Mouse (Mus musculus) midbrain, embryonic 16.5 days (tissue): ENCODE results near the gene Gli1. TPM values are rescaled to one million over a fixed set of nuclear protein-coding genes. Genes with fewer than 3 reads are reported as not detected.
"Not testable (repeated sequence)": the region's sequence is repeated elsewhere in the genome, so short reads cannot be mapped to it uniquely, and the experiment has no call there.

Experiments used
- ATAC-seq: fragments of 200-750 bp; cut with Nextera tagmentation; 2 replicates; pipeline ENCODE4 v1.8.0; 2017; ENCODE audit warnings: moderate TSS enrichment
- H3K27ac ChIP-seq: fragments of 300-500 bp; sonication (generic); 2 replicates; pipeline ENCODE4 v1.5.1; 2014; ENCODE audit warnings: mild to moderate bottlenecking, low read length, mixed read lengths
- H3K27me3 ChIP-seq: fragments of 300-500 bp; sonication (generic); 2 replicates; pipeline ENCODE4 v1.6.1; 2014; ENCODE audit warnings: low read depth, low read length, mixed read lengths; ENCODE audit not compliant: control insufficient read depth, insufficient read depth
- H3K36me3 ChIP-seq: fragments of 300-500 bp; sonication (generic); 2 replicates; pipeline ENCODE4 v1.6.1; 2014; ENCODE audit warnings: mild to moderate bottlenecking, low read length, moderate library complexity, mixed read lengths; ENCODE audit not compliant: control insufficient read depth, insufficient read depth
- H3K4me1 ChIP-seq: fragments of 300-500 bp; sonication (generic); 2 replicates; pipeline ENCODE4 v1.6.1; 2014; ENCODE audit warnings: mild to moderate bottlenecking, low read length, mixed read lengths; ENCODE audit not compliant: control insufficient read depth, insufficient read depth
- H3K4me2 ChIP-seq: fragments of 300-500 bp; sonication (generic); 2 replicates; pipeline ENCODE4 v1.6.1; 2014; ENCODE audit warnings: mild to moderate bottlenecking, low read length, mixed read lengths
- H3K4me3 ChIP-seq: fragments of 300-500 bp; sonication (generic); 2 replicates; pipeline ENCODE4 v1.5.1; 2014; ENCODE audit warnings: low read depth, mild to moderate bottlenecking, low read length, moderate library complexity, mixed read lengths
- H3K9ac ChIP-seq: fragments of 300-500 bp; sonication (generic); 2 replicates; pipeline ENCODE4 v1.6.1; 2014; ENCODE audit warnings: low read depth, low read length, mixed read lengths
- H3K9me3 ChIP-seq: fragments of 300-500 bp; sonication (generic); replicated peaks from 2 replicates; pipeline ENCODE4 v1.6.1; 2014; ENCODE audit warnings: mild to moderate bottlenecking, low read length, mixed read lengths; ENCODE audit not compliant: control insufficient read depth, poor library complexity, severe bottlenecking
- WGBS: fragments of 180-500 bp; shearing (Covaris S2); extraction: QIAGEN DNeasy Blood & Tissue Kit; methylation state at CpG from one replicate; pipeline ENCODE4 v1.1.7; 2014; 5-methylcytosine and 5-hydroxymethylcytosine counted together
- polyA plus RNA-seq: library from polyadenylated mRNA; unstranded; fragments of >200 nt; fragmentation: Nextera tagmentation; extraction: Ambion mirVana; gene quantifications from 2 replicates; pipeline ENCODE4 v1.2.1, GENCODE M21; 2015

The Gli1 gene
- polyA plus RNA-seq, 1 experiment from 2014 or later = 0.92 TPM

- H3K27ac ChIP-seq, H3K9me3 ChIP-seq, H3K4me2 ChIP-seq, H3K9ac ChIP-seq, H3K27me3 ChIP-seq, H3K4me3 ChIP-seq, ATAC-seq: not testable (repeated sequence)
- peaks cover 32% of the 10 kb centered on the region for H3K36me3 ChIP-seq
- H3K4me1 ChIP-seq = peaks cover 13% of the 10 kb centered on the region
- WGBS = 83% methylated on average over 3 of the region's 3 CpGs
Measured at GRCm38 (mm10) chr10:127309167-127309566, 32.6 kb downstream of the Gli1 start.

DNA sequence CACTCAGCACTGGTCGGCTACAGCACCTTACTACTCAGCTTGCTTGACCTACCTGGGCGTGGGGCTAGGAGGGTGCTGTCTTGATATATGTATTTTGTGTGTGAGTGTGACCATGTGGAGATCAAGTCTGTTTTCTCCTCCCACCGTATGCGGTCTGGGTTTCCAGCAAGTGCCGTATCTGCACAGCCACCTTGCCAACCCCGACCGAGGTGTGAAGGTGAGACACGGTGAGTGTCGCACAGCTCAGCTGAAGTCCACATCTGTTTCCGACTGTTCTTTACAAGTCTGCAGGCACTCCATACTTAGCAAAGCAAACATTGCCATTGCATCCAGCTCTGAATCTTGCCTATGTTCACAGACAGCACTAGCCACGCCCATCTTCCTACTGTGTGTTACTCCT lies 38.6 kb downstream of the Gli1 start:
- ATAC-seq = no peak
- Histone ChIP-seq H3K36me3 (peaks cover 56% of the 10 kb centered on the region), H3K9ac (no peak overlapping the region), H3K9me3 (no peaks in the 10 kb centered on the region), H3K4me2 (no peak overlapping the region), H3K4me3 (no peak overlapping the region), H3K27ac (no peak overlapping the region), H3K27me3 (no peaks in the 10 kb centered on the region), H3K4me1 (no peaks in the 10 kb centered on the region)
- 95% methylated on average over 11 of the region's 11 CpGs for WGBS

- Histone ChIP-seq H3K4me2 (no peak overlapping the region), H3K27me3 (no peaks in the 10 kb centered on the region), H3K4me3 (no peak overlapping the region), H3K27ac (no peak overlapping the region), H3K4me1 (no peaks in the 10 kb centered on the region), H3K9ac (no peak overlapping the region), H3K36me3 (peaks cover 49% of the 10 kb centered on the region), H3K9me3 (no peaks in the 10 kb centered on the region)
- ATAC-seq = no peak
- WGBS = 98% methylated on average over 6 of the region's 6 CpGs
Measured at GRCm38 (mm10) chr10:127300361-127300760, 41.4 kb downstream of the Gli1 start.

DNA sequence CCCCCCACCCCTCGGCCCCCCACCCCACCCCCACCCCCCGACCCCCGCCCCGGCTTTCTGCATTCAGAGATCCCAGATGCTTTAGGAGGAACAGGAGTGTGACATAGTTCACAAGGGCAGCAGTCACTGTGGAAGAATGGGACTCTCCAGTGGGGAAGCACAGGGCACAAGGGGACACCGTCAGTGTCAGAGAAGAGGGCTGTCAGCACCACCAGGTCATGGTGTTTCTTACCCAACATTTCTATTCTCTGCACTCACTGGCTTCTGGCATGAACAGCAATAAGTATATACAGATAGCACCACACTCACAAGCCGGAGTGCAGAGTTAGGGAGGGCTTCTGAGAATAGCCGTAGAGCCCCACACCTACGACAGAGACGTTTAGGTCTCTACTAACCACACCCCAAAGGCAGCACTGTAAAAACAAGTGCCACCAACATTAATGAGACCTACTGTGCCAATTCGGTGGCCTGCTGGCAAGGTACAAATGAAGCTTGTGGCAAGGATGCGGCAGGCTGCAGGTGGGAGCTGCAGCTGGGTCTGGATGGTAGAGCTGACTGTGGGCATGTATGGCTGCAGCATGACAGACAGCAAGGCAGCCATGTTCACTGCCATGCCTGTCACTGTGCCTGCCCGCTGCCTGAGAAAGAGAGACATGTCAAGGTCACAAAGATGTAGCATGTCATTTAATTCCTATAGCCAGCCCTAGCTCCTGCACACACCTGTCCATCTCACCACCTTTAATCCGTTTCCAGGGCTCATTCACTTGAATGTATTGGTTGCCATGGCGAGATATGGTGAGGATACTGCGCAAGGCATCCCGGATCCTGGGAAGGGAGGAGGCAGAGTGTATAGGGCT lies 44.5 kb downstream of the Gli1 start:
- 91% methylated on average over 16 of the region's 16 CpGs for WGBS
- Histone ChIP-seq H3K27me3 (no peaks in the 10 kb centered on the region), H3K4me1 (peaks cover under 1% of the 10 kb centered on the region; the same call in 1 of the 2 replicates), H3K4me3 (no peak overlapping the region), H3K4me2 (no peak overlapping the region), H3K9me3 (no peaks in the 10 kb centered on the region), H3K36me3 (peaks cover 49% of the 10 kb centered on the region), H3K9ac (no peak overlapping the region), H3K27ac (no peak overlapping the region)
- no peak for ATAC-seq

DNA sequence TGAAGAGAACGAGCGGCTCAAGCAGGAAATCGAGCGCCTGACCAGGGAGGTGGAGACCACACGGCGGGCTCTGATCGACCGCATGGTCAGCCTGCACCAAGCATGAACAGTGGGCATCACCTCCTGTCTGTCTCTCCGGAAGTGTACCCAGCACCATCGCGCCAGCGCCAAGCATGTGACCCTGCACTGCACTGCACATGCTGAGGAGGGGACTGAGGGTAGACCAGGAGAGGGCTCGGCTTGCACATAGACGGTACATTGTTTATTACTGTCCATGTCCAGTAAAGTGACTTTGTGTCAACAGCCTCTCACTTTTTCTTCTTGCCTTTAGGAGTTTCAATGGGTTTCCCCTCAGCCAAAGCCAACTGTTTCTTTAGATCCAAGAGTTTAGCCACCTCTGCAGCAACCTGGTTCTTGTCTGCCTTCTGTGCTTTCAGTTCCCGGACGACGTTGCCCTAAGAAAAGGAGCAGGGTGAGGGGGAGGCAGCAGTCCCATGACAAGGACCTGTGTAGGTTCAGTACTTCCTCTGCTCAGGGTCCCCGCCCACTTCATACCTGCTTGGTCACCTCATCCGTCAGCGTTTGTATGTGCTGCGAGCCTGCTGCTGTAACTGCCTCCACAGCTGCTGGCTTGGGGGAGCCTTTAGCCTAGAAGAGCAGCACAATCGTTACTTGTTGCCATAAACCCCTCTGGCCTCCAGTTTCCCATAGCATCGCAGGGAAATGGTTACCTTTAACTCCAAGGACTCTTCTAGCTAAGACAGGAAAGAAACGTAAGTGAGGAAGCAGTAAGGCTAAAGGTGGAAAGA lies 45.6 kb downstream of the Gli1 start:
- Histone ChIP-seq H3K27me3 (no peaks in the 10 kb centered on the region), H3K4me2 (no peak overlapping the region), H3K9me3 (no peaks in the 10 kb centered on the region), H3K4me1 (peaks cover 11% of the 10 kb centered on the region), H3K27ac (no peak overlapping the region), H3K36me3 (peaks cover 41% of the 10 kb centered on the region), H3K9ac (no peak overlapping the region), H3K4me3 (no peak overlapping the region)
- WGBS = 95% methylated on average over 24 of the region's 24 CpGs
- no peak for ATAC-seq

- Histone ChIP-seq H3K27me3 (no peaks in the 10 kb centered on the region), H3K9me3 (no peaks in the 10 kb centered on the region), H3K4me1 (peaks cover 11% of the 10 kb centered on the region), H3K4me2 (no peak overlapping the region), H3K9ac (no peak overlapping the region), H3K36me3 (peaks cover 40% of the 10 kb centered on the region), H3K27ac (no peak overlapping the region), H3K4me3 (no peak overlapping the region)
- 91% methylated on average over 10 of the region's 10 CpGs for WGBS
- ATAC-seq = no peak
Measured at GRCm38 (mm10) chr10:127294895-127295510, 46.8 kb downstream of the Gli1 start.

DNA sequence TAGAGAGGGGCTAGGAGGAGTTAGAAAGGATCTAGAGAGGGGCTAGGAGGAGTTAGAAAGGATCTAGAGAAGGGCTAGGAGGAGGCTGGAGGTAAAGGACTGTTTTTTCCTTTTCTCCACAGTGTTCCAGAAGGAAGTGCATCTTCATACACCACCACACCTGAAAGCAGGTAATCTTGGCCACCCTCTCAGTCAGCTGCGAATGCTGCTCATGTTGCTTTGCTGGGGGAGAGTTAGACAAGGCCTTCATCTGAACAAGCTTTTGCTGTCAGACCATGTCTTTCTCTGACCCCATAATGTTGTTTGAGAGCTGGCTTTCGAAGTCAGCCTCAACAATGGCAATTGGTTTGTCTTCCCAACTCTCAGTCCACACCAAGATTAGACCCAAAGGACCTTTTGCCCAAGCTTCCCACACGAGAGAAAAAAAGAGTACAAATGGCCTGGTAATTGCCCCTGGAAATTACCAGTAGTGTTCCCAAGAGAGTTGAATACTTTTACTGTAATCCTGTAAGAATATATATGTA lies 48.1 kb downstream of the Gli1 start:
- WGBS = 97% methylated on average over 3 of the region's 3 CpGs
- peaks cover 13% of the 10 kb centered on the region for H3K4me1 ChIP-seq
- H3K4me2 ChIP-seq = no peak overlapping the region
- peaks cover 30% of the 10 kb centered on the region for H3K36me3 ChIP-seq
- no peak overlapping the region for H3K4me3 ChIP-seq
- no peaks in the 10 kb centered on the region for H3K9me3 ChIP-seq
- no peak overlapping the region for H3K27ac ChIP-seq
- H3K27me3 ChIP-seq = no peaks in the 10 kb centered on the region
- ATAC-seq = no peak
- H3K9ac ChIP-seq = no peak overlapping the region

- ATAC-seq = no peak
- Histone ChIP-seq H3K4me2 (no peak overlapping the region), H3K9ac (no peak overlapping the region), H3K4me1 (peaks cover 14% of the 10 kb centered on the region), H3K9me3 (no peaks in the 10 kb centered on the region), H3K27me3 (no peaks in the 10 kb centered on the region), H3K4me3 (no peak overlapping the region), H3K36me3 (peaks cover 29% of the 10 kb centered on the region), H3K27ac (no peak overlapping the region)
- 89% methylated on average over 6 of the region's 6 CpGs for WGBS
Measured at GRCm38 (mm10) chr10:127292987-127293538, 48.7 kb downstream of the Gli1 start.
